Mouse (Mus musculus) left cerebral cortex, adult 18-20 months (tissue): Measurements from ENCODE around the gene Plxnb1. TPM values are rescaled to one million over a fixed set of nuclear protein-coding genes. Genes with fewer than 3 reads are reported as not detected.

ENCODE experiments used
- DNase-seq, 2 experiments: peaks; one replicate each; pipeline ENCODE4 v3.0.0; 2021 to 2022; ENCODE audit warnings: low spot score in 2 of 2, mixed read lengths in 1 of 2
- total RNA-seq, 2 experiments: library from RNA; stranded (reverse); gene quantifications; 2 replicates each; pipeline ENCODE4 v1.2.3; 2021

Plxnb1 gene
- total RNA-seq, 2 experiments from 2014 or later: 57.1 to 58.4 TPM

- no peak for DNase-seq
Measured at GRCm38 (mm10) chr9:109100307-109100928, 5.2 kb downstream of the Plxnb1 start.

- DNase-seq: no peak
Measured at GRCm38 (mm10) chr9:109101933-109102445, 6.8 kb downstream of the Plxnb1 start.

GRCm38 (mm10) chr9:109102541-109102940, 7.4 kb downstream of the Plxnb1 start:
- no peak for DNase-seq

- DNase-seq: no peak
Measured at GRCm38 (mm10) chr9:109103250-109103649, 8.1 kb downstream of the Plxnb1 start.

GRCm38 (mm10) chr9:109104083-109104482, 8.9 kb downstream of the Plxnb1 start:
- no peak for DNase-seq

GRCm38 (mm10) chr9:109105011-109105410, 9.8 kb downstream of the Plxnb1 start:
- DNase-seq: no peak

GRCm38 (mm10) chr9:109105648-109106047, 10.5 kb downstream of the Plxnb1 start:
- DNase-seq: no peak

GRCm38 (mm10) chr9:109107341-109107740, 12.2 kb downstream of the Plxnb1 start:
- DNase-seq: no peak

GRCm38 (mm10) chr9:109110240-109110639, 15.1 kb downstream of the Plxnb1 start:
- no peak for DNase-seq

- no peak for DNase-seq
Measured at GRCm38 (mm10) chr9:109111101-109111500, 15.9 kb downstream of the Plxnb1 start.

- DNase-seq: no peak
Measured at GRCm38 (mm10) chr9:109111591-109111990, 16.4 kb downstream of the Plxnb1 start.

- DNase-seq: no peak
Measured at GRCm38 (mm10) chr9:109113331-109113730, 18.1 kb downstream of the Plxnb1 start.

GRCm38 (mm10) chr9:109114276-109114675, 19.1 kb downstream of the Plxnb1 start:
- no peak for DNase-seq

GRCm38 (mm10) chr9:109114871-109115270, 19.7 kb downstream of the Plxnb1 start:
- DNase-seq: no peak

- no peak for DNase-seq
Measured at GRCm38 (mm10) chr9:109116205-109116604, 21.0 kb downstream of the Plxnb1 start.

GRCm38 (mm10) chr9:109118106-109118505, 22.9 kb downstream of the Plxnb1 start:
- no peak for DNase-seq

- DNase-seq: no peak
Measured at GRCm38 (mm10) chr9:109119571-109119970, 24.4 kb downstream of the Plxnb1 start.

GRCm38 (mm10) chr9:109120956-109121355, 25.8 kb downstream of the Plxnb1 start:
- no peak for DNase-seq

- DNase-seq: peak; percentile 36 to 46
Measured at GRCm38 (mm10) chr9:109122553-109123085, 27.4 kb downstream of the Plxnb1 start.

GRCm38 (mm10) chr9:109123266-109123665, 28.1 kb downstream of the Plxnb1 start:
- DNase-seq: no peak

GRCm38 (mm10) chr9:109124164-109124563, 29.0 kb downstream of the Plxnb1 start:
- DNase-seq: no peak

GRCm38 (mm10) chr9:109125043-109125442, 29.9 kb downstream of the Plxnb1 start:
- no peak for DNase-seq

GRCm38 (mm10) chr9:109125481-109125880, 30.3 kb downstream of the Plxnb1 start:
- DNase-seq: no peak
